Mouse (Mus musculus) limb, embryonic 14.5 days (tissue): Measurements from ENCODE around the gene Hsf5. TPM values are rescaled to one million over a fixed set of nuclear protein-coding genes. Genes with fewer than 3 reads are reported as not detected.

ENCODE experiments used
- ATAC-seq: fragments of 200-750 bp; cut with Nextera tagmentation; 2 replicates; pipeline ENCODE4 v1.8.0; 2017; ENCODE audit warnings: low read depth, moderate number of reproducible peaks, moderate TSS enrichment; ENCODE audit not compliant: low FRiP score
- DNase-seq: peaks from one replicate; pipeline ENCODE4 v3.0.0-alpha.2; 2015; ENCODE audit warnings: low spot score
- H3K27ac ChIP-seq: fragments of 300-500 bp; sonication (generic); replicated peaks from 2 replicates; pipeline ENCODE4 v1.5.1; 2014; ENCODE audit warnings: low read depth, mild to moderate bottlenecking, low read length, moderate library complexity, mixed read lengths
- H3K27me3 ChIP-seq: fragments of 300-500 bp; sonication (generic); 2 replicates; pipeline ENCODE4 v1.6.1; 2014; ENCODE audit warnings: low read length, mixed read lengths; ENCODE audit not compliant: control insufficient read depth, insufficient read depth
- H3K36me3 ChIP-seq: fragments of 300-500 bp; sonication (generic); 2 replicates; pipeline ENCODE4 v1.6.1; 2014; ENCODE audit warnings: mild to moderate bottlenecking, low read length, moderate library complexity, mixed read lengths; ENCODE audit not compliant: control insufficient read depth, insufficient read depth
- H3K4me1 ChIP-seq: fragments of 300-500 bp; sonication (generic); 2 replicates; pipeline ENCODE4 v1.6.1; 2014; ENCODE audit warnings: antibody characterized with exemption, low read length, mixed read lengths; ENCODE audit not compliant: control insufficient read depth, insufficient read depth
- H3K4me2 ChIP-seq: fragments of 300-500 bp; sonication (generic); replicated peaks from 2 replicates; pipeline ENCODE4 v1.6.1; 2014; ENCODE audit warnings: low read depth, mild to moderate bottlenecking, low read length, moderate library complexity; ENCODE audit not compliant: severe bottlenecking
- H3K4me3 ChIP-seq: fragments of 300-500 bp; sonication (generic); replicated peaks from 2 replicates; pipeline ENCODE4 v1.5.1; 2014; ENCODE audit warnings: low read length
- H3K9ac ChIP-seq: fragments of 300-500 bp; sonication (generic); 2 replicates; pipeline ENCODE4 v1.6.1; 2014; ENCODE audit warnings: mild to moderate bottlenecking, low read depth, low read length, moderate library complexity; ENCODE audit not compliant: severe bottlenecking
- H3K9me3 ChIP-seq: fragments of 300-500 bp; sonication (generic); 2 replicates; pipeline ENCODE4 v1.6.1; 2016; ENCODE audit warnings: low read length; ENCODE audit not compliant: control insufficient read depth
- POLR2A ChIP-seq: fragments of 200-500 bp; IDR thresholded peaks from 2 replicates; pipeline ENCODE4 v1.8.0; 2012; ENCODE audit warnings: inconsistent platforms, mild to moderate bottlenecking, moderate library complexity, borderline replicate concordance; ENCODE audit not compliant: insufficient read depth, insufficient read length; ENCODE audit errors: extremely low read depth
- WGBS: fragments of 180-500 bp; shearing (Covaris S2); extraction: QIAGEN DNeasy Blood & Tissue Kit; methylation state at CpG from one replicate; pipeline ENCODE4 v1.1.7; 2014; 5-methylcytosine and 5-hydroxymethylcytosine counted together
- polyA plus RNA-seq, 2 experiments: library from polyadenylated mRNA; depleted of rRNA in 1 of 2; stranded (reverse) in 1 of 2; unstranded in 1 of 2; fragments of >200 nt; fragmentation: Nextera tagmentation in 1 of 2; extraction: Ambion mirVana in 1 of 2; gene quantifications; 2 replicates each; pipeline versions ENCODE4 v1.2.1 to v1.2.3; 2012 to 2014

Hsf5 gene
- polyA plus RNA-seq, 2 experiments = 0.15 to 0.25 TPM

DNA sequence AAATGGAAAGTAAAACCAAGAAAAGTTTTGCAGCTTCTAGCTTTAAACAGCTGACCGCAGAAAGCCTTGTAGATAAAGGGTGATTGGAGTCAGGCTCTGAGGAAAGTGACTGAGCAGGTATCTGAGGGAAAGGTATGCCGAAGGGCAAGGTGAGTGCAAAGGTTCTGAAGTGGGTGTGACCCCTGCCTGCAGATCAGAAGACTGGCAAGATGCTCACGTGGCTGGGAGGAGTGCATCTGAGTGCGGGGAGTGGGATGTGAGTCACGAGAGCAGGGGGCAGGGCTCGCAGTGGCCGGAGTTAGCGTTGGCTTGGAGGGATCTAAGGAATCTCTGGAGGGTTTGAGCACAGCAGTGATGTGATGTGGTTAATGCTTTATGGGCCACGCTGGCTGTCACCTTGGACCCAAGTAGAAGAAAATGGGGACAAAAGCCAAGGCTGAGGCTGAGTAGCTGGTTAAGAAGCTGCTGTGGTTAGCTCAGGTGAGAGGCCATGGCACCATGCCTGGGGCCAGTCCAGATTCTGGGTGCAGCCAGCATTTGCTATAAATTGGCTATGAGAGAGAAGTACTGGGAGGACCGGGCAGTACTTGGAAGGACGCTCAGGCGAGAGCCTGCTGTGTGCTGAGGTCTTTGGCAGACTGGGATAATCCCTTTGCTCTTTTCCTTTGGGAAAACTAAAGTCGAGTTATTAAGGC lies 17.4 kb upstream of the Hsf5 start:
- ATAC-seq = no peak
- Histone ChIP-seq H3K36me3 (peaks cover 78% of the 10 kb centered on the region), H3K4me3 (no peak overlapping the region), H3K9ac (no peak overlapping the region), H3K4me1 (peaks cover 14% of the 10 kb centered on the region), H3K4me2 (no peak overlapping the region), H3K27ac (no peak overlapping the region), H3K9me3 (no peaks in the 10 kb centered on the region), H3K27me3 (no peaks in the 10 kb centered on the region)
- no peak for TF ChIP-seq POLR2A
- WGBS = 90% methylated on average over 13 of the region's 13 CpGs
- DNase-seq = no peak

DNA sequence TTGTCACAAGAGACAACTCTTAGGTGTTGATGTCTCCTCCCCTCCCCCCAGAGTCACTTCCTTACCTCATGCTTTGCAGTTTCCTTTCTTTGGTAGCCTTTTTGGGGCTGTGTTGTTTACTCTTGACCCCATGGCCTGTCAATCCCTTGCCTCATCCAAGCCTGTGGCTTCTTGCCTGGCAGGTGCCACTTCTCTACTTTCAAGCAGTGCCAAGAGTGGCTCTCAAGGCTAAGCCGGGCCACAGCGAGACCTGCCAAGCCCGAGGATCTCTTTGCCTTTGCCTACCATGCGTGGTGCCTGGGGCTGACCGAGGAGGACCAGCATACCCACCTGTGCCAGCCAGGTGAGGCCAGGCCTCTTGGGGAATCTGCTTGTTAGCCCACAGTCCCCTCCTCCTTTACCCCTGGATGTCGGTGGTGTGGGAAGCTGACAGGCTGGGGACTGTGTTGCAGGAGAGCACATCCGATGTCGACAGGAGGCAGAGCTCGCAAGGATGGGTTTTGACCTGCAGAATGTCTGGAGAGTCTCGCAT lies 16.6 kb upstream of the Hsf5 start:
- no peak for TF ChIP-seq POLR2A
- no peak overlapping the region for H3K27ac ChIP-seq
- H3K9ac ChIP-seq = no peak overlapping the region
- no peak for DNase-seq
- H3K4me3 ChIP-seq = no peak overlapping the region
- no peaks in the 10 kb centered on the region for H3K9me3 ChIP-seq
- 89% methylated on average over 10 of the region's 10 CpGs for WGBS
- H3K4me2 ChIP-seq = no peak overlapping the region
- ATAC-seq = no peak
- no peaks in the 10 kb centered on the region for H3K27me3 ChIP-seq
- H3K4me1 ChIP-seq = peaks cover 9% of the 10 kb centered on the region
- peaks cover 85% of the 10 kb centered on the region for H3K36me3 ChIP-seq

DNA sequence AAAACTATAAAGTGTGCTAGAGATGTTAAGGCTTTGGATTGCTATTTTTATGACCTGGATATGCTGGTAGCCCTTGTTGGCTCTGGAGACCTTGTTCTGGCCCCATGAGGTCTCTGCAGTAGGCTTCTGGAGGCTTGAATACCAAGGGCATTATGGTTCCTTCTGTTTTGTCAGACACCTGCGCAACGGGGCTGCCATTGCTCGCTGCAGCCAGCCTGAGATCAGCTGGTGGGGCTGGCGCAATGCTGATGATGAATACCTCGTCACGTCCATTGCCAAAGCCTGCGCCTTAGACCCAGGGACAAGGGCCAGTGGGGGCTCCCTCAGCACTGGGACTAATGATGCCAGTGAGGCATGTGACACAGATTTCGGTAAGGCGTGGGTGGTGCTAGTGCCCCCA lies 14.7 kb upstream of the Hsf5 start:
- Histone ChIP-seq H3K4me1 (no peaks in the 10 kb centered on the region), H3K4me2 (no peak overlapping the region), H3K27me3 (no peaks in the 10 kb centered on the region), H3K4me3 (no peak overlapping the region), H3K36me3 (peaks cover 100% of the 10 kb centered on the region), H3K9me3 (no peaks in the 10 kb centered on the region), H3K27ac (no peak overlapping the region), H3K9ac (no peak overlapping the region)
- TF ChIP-seq POLR2A = no peak
- ATAC-seq (no peak), DNase-seq (no peak)
- 93% methylated on average over 9 of the region's 9 CpGs for WGBS

DNA sequence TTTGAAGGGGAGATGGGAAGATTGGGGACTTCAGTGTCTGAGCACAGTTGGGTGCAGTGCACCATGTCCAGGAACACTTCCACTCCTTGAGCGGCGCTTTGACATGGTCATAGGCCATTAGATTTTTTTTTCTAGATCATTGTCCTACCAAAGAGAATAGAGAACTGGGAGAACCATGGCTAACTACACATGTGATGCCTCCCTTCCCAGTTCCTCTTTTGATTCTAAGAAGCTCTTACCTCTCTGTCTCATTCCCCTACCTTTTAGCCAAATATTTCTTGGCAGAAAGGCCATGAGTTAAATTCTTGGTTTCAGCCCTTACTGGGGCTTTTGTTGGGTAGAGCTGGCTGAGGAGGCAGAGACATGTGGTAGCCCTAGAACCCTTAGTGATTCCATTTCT lies 13.4 kb upstream of the Hsf5 start:
- no peak overlapping the region for H3K27ac ChIP-seq
- no peak overlapping the region for H3K4me2 ChIP-seq
- DNase-seq = no peak
- H3K27me3 ChIP-seq = no peaks in the 10 kb centered on the region
- no peak overlapping the region for H3K4me3 ChIP-seq
- no peaks in the 10 kb centered on the region for H3K9me3 ChIP-seq
- no peaks in the 10 kb centered on the region for H3K4me1 ChIP-seq
- no peak for ATAC-seq
- peaks cover 100% of the 10 kb centered on the region for H3K36me3 ChIP-seq
- TF ChIP-seq POLR2A = no peak
- H3K9ac ChIP-seq = no peak overlapping the region
- WGBS = 100% methylated on average over 2 of the region's 2 CpGs

DNA sequence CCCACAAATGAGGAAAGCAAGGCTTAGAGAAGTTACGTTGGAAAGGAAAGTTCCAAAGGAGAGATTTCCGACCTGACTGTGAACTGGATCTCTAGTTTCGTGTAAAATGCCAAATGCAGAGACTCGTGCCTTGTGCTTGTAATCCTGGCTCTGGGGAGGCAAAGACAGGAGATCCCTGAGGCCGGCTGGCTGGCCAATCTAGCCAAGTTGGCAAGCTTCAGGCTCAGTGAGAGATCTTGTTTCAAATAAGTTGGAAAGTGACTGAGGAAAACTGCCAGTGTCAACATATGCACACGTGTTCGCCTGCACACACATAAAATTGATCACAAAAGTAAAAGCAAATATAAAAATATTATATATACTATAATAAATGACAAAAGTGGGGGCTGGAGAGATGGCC lies 7.7 kb upstream of the Hsf5 start:
- ATAC-seq (no peak), DNase-seq (no peak)
- Histone ChIP-seq H3K27ac (no peak overlapping the region), H3K9me3 (no peaks in the 10 kb centered on the region), H3K4me3 (no peak overlapping the region), H3K36me3 (peaks cover 96% of the 10 kb centered on the region), H3K9ac (no peak overlapping the region), H3K4me2 (no peak overlapping the region), H3K27me3 (no peaks in the 10 kb centered on the region), H3K4me1 (no peaks in the 10 kb centered on the region)
- TF ChIP-seq POLR2A = no peak
- WGBS = 79% methylated on average over 7 of the region's 7 CpGs
